Mouse (Mus musculus) lung, postnatal 10 days (tissue): Measurements from ENCODE around the gene Epop.

Source experiments
- DNase-seq: peaks from one replicate; pipeline ENCODE4 v3.0.0; 2021

Epop gene

DNA sequence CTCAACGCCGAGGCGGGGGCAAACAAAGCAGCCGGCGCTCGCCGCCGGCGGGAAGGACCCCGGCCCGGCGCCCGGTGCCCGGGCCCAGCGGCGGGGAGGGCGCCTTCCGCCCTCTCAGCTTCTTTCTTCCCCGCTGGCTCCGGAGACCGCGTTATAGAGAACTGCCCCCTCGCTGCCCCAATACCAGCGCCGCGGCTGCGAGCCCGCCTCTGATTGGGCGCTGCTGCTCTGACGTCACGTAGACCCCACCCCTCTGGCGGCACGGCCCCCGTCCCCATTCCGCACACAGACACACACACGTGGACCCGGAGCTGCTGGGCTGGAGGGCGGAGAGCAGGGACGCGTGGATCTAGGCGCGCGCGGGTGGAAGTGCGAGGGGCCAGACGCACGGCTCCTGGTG is at the start of gene Epop:
Epop (minus strand) TSS at position 127 of the 400 bp plus-strand sequence.
- peak; percentile 92 for DNase-seq

DNA sequence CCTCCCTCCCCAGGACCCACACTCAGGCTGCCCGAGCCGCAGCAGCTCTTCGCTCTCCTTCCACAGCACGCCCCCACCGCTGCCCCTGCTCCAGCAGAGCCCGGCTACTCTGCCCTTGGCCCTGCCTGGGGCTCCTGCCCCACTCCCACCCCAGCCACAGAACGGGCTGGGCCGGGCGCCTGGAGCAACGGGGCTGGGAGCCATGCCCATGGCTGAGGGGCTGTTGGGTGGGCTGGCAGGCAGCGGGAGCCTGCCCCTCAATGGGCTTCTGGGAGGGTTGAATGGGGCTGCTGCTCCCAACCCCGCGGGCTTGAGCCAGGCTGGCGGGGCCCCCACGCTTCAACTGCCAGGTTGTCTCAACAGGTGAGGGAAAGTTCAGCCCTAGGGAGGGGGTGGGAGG is 48.8 kb upstream of the Epop start:
- no peak for DNase-seq

DNA sequence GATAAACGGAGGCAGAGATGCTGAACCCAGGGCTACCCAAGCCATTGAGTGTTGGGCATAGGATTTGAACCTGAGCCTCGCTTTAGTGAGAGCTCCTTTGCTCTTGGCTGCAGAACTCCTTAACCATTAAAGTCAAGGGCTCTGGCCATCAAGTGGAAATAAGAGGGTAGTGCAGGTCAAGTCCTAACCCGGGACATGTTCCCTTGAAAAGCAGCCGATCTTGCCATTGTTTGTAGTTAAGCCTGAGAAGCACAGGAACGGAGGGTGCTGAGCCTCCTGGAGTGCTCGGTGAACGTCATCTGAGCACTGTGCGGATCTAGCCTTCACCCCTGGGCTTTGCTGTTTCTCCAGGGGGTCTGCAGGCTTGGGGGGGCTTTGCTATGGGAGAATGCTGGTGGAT is 48.3 kb upstream of the Epop start:
- no peak for DNase-seq

DNA sequence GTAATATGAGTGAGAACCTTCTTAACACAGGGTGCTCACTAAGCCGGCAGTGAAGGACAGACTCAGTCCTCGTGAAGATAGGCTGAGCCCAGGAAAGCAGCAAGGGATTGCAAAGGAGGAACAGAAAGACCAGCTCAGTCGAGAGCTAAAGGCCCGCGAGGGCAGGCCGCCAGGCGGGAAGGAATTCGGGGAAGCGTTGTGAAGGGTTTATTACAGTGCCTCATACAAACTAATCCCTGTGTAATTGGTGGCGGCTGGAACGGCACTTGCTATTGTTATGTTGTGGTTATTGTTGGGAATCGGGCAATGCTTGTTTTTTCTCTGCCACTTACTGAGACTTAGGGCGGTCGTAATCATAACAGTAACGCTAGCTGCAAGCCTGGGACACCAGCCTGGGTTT is 47.9 kb upstream of the Epop start:
- DNase-seq: no peak

- no peak for DNase-seq
Measured at GRCm38 (mm10) chr11:97676050-97676754, 46.7 kb upstream of the Epop start.

- no peak for DNase-seq
Measured at GRCm38 (mm10) chr11:97673148-97673547, 43.6 kb upstream of the Epop start.

GRCm38 (mm10) chr11:97671177-97671527 is 41.6 kb upstream of the Epop start:
- no peak for DNase-seq

GRCm38 (mm10) chr11:97670234-97671176 is 41.0 kb upstream of the Epop start:
- no peak for DNase-seq

- DNase-seq: peak; percentile 91
Measured at GRCm38 (mm10) chr11:97669829-97670228, 40.3 kb upstream of the Epop start.

DNA sequence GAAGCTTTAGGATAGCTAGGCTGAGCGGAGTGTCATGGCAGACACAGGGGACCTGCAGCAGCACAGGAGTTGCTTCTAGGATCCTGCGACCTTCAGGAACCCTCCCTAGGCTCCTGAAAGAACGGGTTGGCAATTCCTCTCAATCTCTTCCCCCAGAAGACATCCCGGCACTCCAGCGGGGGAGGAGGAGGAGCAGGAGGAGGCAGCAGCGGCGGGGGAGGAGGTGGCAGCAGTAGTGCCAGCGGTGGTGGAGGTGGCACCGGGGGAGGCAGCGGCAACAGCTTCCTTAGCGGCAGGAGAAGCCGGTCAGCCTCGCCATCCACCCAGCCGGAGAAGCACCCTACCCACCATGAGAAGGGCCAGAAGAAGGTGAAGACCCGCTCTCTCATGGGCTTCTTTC is 39.8 kb upstream of the Epop start:
- DNase-seq: no peak

DNA sequence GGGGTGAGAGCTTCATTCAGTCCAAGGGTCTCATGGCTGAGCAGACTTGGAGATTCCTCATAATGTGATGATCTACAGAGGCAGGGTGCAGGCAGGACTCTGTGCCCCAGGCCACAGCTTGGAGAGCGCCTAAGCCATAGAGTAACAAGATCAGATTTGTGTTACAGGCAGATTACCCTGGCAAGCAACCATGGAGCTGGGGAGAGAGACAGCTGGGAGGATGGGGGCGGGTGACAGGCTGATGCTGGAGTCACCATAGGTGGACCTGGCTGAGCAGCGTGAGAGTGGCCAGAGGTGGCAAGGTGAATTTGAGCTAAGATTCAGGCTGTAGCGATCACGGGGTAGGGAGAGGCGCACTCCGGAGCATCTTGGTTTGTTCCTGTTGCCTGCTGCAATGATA is 38.7 kb upstream of the Epop start:
- no peak for DNase-seq

DNA sequence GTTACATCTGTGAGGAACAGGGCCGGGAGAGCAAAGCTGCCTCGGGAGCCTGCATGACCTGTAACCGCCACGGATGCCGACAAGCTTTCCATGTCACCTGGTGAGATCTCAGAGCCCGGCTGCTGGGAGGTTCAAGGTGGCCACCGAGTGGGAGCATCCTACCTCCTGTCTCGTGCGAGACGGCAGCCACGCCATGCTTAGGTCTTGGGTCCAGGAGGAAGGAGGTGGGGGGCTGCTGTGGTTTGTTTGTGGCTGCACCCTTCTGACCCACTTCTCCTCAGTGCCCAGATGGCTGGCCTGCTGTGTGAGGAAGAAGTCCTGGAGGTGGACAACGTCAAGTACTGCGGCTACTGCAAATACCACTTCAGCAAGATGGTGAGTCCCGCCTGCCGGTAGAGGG is 37.3 kb upstream of the Epop start:
- no peak for DNase-seq

DNA sequence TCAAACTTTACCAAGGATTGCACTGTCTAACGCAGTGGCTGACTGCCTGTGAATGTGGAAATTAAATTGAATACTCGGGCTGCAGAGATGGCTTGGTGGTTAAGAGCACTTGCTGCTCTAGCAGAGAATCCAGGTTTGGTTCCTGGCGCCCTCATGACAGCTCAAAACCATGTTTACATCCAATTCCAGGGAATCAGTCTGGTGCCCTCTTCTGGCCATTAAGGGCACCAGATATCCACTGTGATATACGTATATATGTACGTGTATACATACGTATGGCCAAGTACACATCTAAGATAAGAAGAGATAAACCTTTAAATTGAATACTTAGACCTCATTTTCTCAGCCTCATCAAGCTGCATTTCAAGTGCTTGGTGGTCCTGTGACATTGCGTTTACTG is 36.7 kb upstream of the Epop start:
- no peak for DNase-seq

- no peak for DNase-seq
Measured at GRCm38 (mm10) chr11:97665431-97665830, 35.9 kb upstream of the Epop start.

DNA sequence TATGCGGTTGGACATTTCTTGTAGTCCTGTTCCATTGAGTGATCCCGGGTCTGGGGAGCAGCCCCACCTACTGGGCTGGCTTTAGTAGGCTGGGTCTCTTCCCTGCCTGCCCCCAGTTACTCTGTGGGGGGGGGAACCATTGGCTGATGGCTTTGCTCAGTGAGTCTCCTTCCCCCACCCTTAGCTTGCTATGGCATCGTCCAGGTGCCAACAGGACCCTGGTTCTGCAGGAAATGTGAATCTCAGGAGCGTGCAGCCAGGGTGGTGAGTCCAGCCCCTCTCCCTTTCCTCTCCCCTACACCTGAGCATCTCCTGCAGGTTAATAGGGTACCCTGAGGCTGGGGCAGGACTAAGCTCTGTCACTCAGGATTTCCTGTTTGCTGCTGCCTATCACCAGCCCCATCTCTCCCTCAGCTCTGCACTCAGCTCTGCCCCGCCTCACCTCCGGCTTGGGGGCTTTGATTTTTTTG is 35.3 kb upstream of the Epop start:
- peak; percentile 59 for DNase-seq

- DNase-seq: no peak
Measured at GRCm38 (mm10) chr11:97664339-97664665, 34.8 kb upstream of the Epop start.

- peak; percentile 66 for DNase-seq
Measured at GRCm38 (mm10) chr11:97663528-97664338, 34.2 kb upstream of the Epop start.

DNA sequence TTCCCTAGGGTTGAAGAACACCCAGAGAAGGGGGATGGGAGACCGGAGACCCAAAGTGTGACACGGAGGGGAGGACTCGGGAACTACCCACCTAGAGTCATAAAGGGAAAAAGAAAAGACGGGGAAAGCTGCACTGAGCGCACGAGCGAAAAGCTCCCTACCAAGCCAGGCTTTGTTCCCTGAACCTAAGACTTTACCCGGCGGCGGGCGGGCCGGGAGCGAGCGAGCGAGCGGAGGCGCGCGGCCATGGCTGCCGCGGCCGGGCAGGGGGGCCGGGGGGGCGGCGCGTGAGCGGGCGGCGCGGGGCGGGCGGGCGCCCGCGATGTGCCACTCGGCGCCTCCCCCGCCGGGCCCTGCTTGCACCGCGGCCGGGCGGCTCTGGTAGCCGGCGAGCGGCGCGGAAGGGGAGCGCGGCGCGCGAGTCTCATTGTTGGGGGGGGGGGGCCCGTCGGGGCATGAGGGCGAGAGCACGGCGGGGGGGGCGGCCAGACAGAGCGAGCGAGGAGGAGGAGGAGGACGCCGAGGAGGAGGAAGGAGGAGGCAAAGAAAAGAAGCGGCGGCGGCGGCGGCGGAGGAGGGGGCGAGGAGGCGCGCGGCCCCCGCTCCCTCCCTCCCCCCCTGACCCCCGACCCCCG is 33.5 kb upstream of the Epop start, which contains the start of gene Mllt6:
Mllt6 (plus strand) TSS at position 522 of the 635 bp plus-strand sequence.
- peak; percentile 89 for DNase-seq

DNA sequence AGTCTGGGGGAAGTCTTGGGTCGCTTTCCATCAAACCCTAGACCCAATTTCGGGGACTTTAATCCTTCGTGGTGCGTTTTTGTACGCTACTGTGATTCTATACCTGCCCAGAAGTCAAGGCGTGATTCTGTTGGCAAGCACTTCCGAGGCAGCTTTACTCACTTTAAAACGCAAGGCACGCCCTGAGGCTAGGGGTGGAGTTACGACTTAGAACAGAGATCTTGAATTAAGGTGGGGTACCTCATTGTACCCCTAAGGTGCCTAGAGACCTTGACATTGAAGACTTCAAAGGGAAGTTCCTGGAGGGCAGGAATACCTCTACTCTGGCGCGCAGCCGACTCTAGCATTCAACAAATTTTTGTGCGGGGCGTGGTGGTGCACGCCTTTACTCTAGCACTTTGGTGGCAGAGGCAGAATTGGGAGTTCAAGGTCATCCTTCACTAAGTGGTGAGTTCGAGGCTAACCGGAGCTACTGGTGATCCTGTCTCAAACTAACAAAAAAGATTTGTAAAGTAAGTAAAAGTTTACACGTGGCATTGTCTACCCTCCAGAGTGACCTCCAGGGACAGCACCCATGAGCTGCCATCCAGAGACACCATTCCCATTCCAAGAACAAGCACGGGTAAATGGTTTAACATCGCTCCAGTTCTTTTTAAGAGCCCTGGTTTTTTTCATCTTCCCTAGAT is 32.8 kb upstream of the Epop start:
- DNase-seq: peak; percentile 73

DNA sequence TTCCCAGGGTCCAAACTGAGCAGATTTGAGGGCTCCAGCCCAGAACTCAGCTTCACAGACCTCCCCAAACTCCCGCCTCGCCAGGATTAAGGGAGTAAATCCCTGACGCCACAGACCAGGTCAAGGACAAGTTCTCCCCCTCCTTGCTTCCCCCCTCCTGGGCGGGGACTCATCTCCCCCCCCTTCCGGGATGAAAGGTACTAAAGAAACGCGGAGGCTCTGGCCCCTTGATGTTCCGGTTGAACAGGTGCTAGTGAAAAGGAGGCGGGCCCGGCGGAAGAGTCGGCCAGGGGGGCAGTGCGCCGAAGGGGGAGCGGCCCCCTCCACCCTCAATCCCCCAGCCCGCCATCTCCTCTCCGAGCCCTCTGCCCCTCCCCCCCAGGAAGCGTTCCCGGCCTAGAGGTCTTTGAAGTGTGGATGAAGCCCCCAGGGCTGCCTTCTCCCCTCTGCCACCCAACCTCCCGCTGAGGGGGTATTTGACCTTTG is 32.2 kb upstream of the Epop start:
- peak; percentile 85 for DNase-seq

DNA sequence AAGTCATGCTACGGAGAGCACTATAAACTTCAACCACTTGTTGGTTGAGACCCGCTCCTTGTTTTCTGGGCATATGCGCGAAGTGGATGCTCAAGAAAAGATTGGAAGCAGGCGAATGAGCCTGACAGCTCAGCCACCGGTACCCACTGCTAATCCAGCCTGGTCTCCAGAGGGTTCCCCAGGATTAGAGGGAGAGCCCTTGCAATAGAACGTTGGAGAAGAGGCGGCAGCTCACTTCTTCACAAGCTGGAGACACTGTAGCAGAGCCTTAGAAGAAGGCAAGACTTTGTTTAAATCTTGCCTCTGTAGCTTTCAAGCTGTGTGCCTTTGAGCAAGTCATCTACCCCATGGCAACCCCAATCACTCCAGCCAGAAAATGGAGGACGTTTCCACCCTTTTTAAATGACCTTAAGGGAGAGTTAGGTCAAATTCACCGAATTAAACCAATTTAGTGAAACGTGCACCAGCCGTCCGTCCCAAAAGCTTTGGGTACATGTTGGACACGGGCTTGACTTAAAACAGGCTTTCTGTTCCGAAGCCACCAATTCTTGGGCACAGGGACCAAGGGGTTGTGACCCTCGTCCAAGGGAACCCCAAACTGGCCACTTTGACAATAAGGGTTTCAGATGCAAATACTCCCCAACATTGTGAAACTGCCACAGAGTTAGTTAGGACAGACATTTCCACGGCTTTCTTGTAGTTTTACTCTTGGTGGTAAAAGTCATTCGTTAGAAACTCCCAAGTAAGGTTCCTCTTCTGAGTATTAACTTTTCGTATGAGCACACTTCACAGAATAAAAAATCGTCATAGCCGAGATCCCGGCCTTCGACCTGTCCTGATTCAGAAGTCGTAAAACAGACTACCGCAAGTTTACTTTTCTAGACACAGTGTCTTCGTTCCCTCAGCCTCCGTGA is 31.5 kb upstream of the Epop start:
- no peak for DNase-seq
